Mouse (Mus musculus): ENCODE data around the gene Papolb. TPM values are rescaled to one million over a fixed set of nuclear protein-coding genes. Genes with fewer than 3 reads are reported as not detected.

Papolb gene
- polyA plus RNA-seq, 1 experiment from 2014 or later, result 0.15 TPM

GRCm38 (mm10) chr5:142482512-142482911 is 47.4 kb downstream of the Papolb start:
- peaks cover under 1% of the 10 kb centered on the region; the same call in 1 of the 2 replicates for H3K36me3 ChIP-seq
- H3K27ac ChIP-seq (replicated peaks), result no peak overlapping the region
- WGBS, result 69% methylated on average over 2 of the region's 2 CpGs
- no peak overlapping the region for H3K4me3 ChIP-seq
- H3K9me3 ChIP-seq (replicated peaks), result no peaks in the 10 kb centered on the region
- H3K27me3 ChIP-seq (ENCODE audit: low read depth, poor library complexity, severe bottlenecking), result no peaks in the 10 kb centered on the region
- peaks cover 7% of the 10 kb centered on the region for H3K4me1 ChIP-seq
- DNase-seq (ENCODE audit: low spot score), result no peak

GRCm38 (mm10) chr5:142478829-142479435 is 50.9 kb downstream of the Papolb start:
- H3K4me1 ChIP-seq, result peaks cover 3% of the 10 kb centered on the region
- peaks cover 14% of the 10 kb centered on the region for H3K36me3 ChIP-seq
- H3K27me3 ChIP-seq (ENCODE audit: low read depth, poor library complexity, severe bottlenecking), result no peaks in the 10 kb centered on the region
- peak overlapping the region; percentile 30 for H3K27ac ChIP-seq (replicated peaks)
- DNase-seq (ENCODE audit: low spot score), result peak; percentile 82
- no peaks in the 10 kb centered on the region for H3K9me3 ChIP-seq (replicated peaks)
- no peak overlapping the region for H3K4me3 ChIP-seq
- WGBS, result 33% methylated on average over 17 of the region's 17 CpGs

DNA sequence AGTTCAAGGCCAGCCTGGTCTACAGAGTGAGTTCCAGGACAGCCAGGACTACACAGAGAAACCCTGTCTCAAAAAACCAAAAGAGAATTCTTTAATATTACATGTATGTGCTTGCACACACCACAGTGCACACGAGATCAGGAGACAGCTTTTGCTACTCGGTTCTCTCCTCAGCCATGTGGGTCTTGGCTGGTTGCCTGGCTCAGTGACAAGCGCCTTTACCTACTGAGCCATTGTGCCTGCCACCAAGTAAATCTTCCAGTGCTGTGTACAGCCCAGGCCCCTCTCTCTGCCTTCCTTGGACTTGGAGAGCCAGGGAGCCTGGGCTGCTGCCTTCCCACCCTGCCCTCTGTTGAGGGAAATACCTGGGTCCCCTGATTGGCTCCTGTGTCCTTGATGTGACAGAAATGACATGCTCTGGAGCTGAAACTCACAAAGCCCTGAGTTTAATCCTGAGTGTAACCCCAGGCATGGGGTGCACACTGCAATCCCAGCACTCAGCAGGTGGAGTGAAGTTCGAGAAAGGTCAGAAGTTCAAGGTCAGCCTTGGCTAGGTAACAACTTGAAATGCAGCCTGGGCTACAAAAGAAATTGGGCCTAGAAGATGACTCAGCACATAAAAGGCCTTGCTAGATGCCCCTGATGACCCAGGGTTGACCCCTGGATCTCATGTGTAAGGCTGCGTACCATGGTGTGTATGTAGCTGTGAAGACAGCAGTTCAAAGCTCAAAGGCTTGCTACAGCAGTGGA is 51.8 kb downstream of the Papolb start:
- DNase-seq (ENCODE audit: low spot score), result no peak
- no peak overlapping the region for H3K27ac ChIP-seq (replicated peaks)
- H3K9me3 ChIP-seq (replicated peaks), result no peaks in the 10 kb centered on the region
- WGBS, result 91% methylated on average over 5 of the region's 5 CpGs
- peaks cover 14% of the 10 kb centered on the region for H3K36me3 ChIP-seq
- H3K27me3 ChIP-seq (ENCODE audit: low read depth, poor library complexity, severe bottlenecking), result no peaks in the 10 kb centered on the region
- peaks cover 7% of the 10 kb centered on the region for H3K4me1 ChIP-seq
- no peak overlapping the region for H3K4me3 ChIP-seq

GRCm38 (mm10) chr5:142477346-142477745 is 52.5 kb downstream of the Papolb start:
- Histone ChIP-seq H3K4me1 (peaks cover 7% of the 10 kb centered on the region), H3K27ac (replicated peaks) (no peak overlapping the region), H3K27me3 (ENCODE audit: low read depth, poor library complexity, severe bottlenecking) (no peaks in the 10 kb centered on the region), H3K4me3 (no peak overlapping the region), H3K9me3 (replicated peaks) (no peaks in the 10 kb centered on the region), H3K36me3 (peaks cover 18% of the 10 kb centered on the region)
- no peak for DNase-seq (ENCODE audit: low spot score)
- WGBS, result 90% methylated on average over 12 of the region's 12 CpGs

Other genes with a start within 250 kb of the Papolb start
- gene Foxk1, start 128.6 kb downstream of the Papolb start, polyA plus RNA-seq (2016; fragmentation: Nextera tagmentation; extraction: Ambion mirVana), result 3.7 and 5.3 TPM in 2 replicates
- 12.3 and 14.6 TPM in 2 replicates for gene Ap5z1, start 66.1 kb downstream of the Papolb start, polyA plus RNA-seq (2016; fragmentation: Nextera tagmentation; extraction: Ambion mirVana)
- gene Radil, start 21.0 kb upstream of the Papolb start, polyA plus RNA-seq (2016; fragmentation: Nextera tagmentation; extraction: Ambion mirVana), result 4.9 and 6.1 TPM in 2 replicates
- gene Mmd2, start 78.7 kb upstream of the Papolb start, polyA plus RNA-seq (2016; fragmentation: Nextera tagmentation; extraction: Ambion mirVana), result 4.8 and 7.3 TPM in 2 replicates
- 56.2 and 60.9 TPM in 2 replicates for gene Wipi2, start 97.6 kb upstream of the Papolb start, polyA plus RNA-seq (2016; fragmentation: Nextera tagmentation; extraction: Ambion mirVana)
- 22.8 and 32.6 TPM in 2 replicates for gene Slc29a4, start 162.4 kb upstream of the Papolb start, polyA plus RNA-seq (2016; fragmentation: Nextera tagmentation; extraction: Ambion mirVana)

All from midbrain, embryonic 10.5 days (tissue).